Mouse (Mus musculus) cerebellum, adult 9-10 months (tissue): ENCODE results near the gene Cd7.
A peak's percentile ranks its signal among the peaks of the same experiment; 100 is the strongest.
"Not testable (repeated sequence)": the region's sequence is repeated elsewhere in the genome, so short reads cannot be mapped to it uniquely, and the experiment has no call there.

Experiments
- DNase-seq: peaks from one replicate; pipeline ENCODE4 v3.0.0; 2022

Cd7 gene

GRCm38 (mm10) chr11:121039302-121039701 is at the start of gene Cd7:
Gene Cd7, minus strand, starts transcription at chr11:121039418.
- DNase-seq: no peak

GRCm38 (mm10) chr11:121088997-121089396 is 49.8 kb upstream of the Cd7 start:
- no peak for DNase-seq

DNA sequence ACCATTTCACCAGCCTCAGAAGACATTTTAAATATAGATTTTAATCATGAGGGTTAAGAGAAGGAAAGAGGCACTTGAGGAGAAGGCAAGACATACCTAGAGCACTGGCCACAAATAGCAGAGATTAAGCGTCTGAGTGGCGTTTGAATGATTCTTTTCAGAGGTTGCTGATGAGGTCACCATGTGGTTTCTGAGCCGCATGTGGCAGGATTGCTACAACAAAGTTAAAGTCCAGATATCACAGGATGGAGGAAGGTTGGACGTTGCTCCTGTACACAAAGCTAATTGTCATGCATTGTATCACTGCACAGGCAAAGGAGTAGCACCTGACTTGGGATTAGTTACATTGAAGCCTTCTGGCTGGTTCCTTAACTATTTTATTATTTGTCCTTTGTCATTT is 47.1 kb upstream of the Cd7 start:
- DNase-seq: no peak

GRCm38 (mm10) chr11:121085181-121085580 is 46.0 kb upstream of the Cd7 start:
- no peak for DNase-seq

GRCm38 (mm10) chr11:121082857-121083500 is 43.8 kb upstream of the Cd7 start:
- no peak for DNase-seq

DNA sequence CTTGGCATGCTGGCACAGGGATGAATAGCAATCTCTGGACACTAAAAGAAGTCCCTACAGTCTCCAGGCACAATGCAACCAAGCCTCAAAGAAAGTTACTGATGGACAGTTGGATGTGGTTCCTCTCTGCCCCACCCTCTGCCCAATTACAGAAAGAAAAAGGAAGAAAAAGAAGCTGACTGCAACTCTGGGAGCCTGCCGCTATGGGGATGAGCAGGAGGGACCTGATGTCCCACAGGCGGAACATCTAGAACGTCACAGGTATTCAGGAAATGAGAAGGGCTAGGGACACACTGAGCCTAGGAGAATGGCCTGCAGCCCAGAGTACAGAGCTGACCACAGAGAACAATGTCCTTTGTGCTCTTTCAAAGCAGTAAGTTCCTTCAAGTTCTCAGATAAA is 43.0 kb upstream of the Cd7 start:
- no peak for DNase-seq

DNA sequence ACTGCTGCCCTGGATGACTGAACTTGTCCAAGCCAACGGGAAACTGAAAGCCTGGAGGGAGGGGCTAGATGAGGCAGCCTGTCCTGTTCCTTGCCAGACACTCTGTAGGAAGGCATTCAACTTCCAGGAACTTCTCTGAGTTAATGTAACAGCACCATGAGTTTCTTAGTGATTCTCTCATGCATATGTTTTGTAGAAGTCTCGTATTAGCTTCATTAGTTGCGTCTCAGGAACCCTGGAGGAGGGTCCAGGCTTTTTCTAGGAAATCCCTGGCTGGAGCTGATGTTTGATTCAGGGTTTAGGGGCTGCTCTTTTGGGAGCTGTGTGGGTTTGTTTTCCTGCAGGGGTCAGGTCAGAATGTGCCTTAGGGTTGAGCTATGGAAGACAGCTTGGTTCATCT is 41.9 kb upstream of the Cd7 start, which contains the start of gene Sectm1a:
Gene Sectm1a, minus strand, starts transcription at position 101 of the 400 bp plus-strand sequence.
- no peak for DNase-seq

DNA sequence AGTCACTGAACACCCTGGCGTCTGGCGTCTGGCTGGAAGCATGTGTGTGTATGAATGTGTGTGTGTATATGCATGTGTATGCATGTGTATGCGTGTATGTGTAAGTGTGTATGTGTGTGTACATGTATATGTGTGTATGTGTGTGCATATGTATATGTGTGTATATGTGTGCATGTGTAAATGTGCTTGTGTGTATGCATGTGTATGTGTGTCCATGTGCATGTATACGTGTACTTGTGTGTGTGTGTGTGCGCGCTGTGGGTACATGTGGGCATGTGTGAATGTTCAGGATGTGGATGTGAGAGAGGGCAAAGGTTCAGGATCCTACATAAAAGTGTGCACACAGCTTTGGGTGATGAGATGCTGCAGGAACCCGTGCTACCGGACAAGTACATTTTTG is 41.1 kb upstream of the Cd7 start:
- DNase-seq: no peak

- no peak for DNase-seq
These were observed 36.4 kb upstream of the Cd7 start for GRCm38 (mm10) chr11:121075655-121076054.

DNA sequence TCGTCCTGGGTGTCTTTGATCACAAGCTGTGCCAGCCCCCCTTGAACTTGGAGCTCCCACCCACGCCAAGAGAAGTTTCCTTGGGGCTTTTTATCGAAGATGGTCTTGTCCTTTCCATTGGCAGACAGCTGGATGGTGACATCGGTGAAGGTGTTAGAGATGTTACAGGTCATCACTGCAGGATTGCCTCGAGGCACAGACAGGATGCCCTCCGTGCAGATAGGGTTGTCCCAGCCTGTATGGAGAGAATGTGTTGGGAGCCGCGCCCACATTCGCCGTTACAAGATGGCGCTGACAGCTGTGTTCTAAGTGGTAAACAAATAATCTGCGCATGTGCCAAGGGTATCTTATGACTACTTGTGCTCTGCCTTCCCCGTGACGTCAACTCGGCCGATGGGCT is 30.4 kb upstream of the Cd7 start:
- DNase-seq: not testable (repeated sequence)

- DNase-seq: no peak
These were observed 28.7 kb upstream of the Cd7 start for GRCm38 (mm10) chr11:121067895-121068294.

DNA sequence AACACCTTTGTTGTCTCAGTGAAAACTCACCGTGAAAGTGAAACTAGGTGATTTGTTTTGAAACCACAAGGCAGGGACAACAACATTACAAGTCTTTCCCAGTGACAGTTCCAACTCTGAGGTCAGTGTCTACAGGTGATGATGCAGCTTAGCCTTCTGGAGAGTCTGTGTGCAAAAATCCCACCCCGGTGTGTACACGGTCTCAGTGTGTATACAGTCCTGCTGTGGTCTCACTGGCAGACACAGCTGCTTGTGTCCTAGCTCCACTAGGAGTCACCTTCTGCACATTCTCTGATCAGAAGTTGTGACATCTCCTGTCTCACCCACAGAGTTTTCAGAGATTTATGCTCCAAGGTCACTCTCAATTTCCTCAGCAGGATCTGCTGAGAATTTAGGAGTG is 25.0 kb upstream of the Cd7 start:
- no peak for DNase-seq

DNA sequence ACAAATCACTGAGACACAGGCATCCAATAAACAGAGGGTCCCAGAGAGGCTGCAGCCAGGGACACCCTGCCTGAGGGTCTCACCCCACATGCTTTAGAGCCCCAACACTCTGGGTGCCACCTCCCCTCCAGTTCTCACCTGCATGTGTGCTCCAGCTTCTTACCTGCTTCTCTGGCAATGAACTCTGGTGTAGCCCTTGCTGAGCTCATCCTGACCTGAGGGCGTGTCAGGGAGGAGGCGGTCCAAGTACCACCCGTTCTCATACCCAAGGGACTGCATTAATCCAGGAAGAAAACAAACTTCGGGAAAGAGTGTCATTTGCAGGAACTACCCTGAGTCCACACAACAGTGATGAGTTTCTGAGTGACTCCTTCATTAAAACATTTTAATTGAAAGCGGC is 24.2 kb upstream of the Cd7 start, which contains the start of gene Sectm1b:
Gene Sectm1b, minus strand, starts transcription at position 191 of the 400 bp plus-strand sequence.
- DNase-seq: no peak

DNA sequence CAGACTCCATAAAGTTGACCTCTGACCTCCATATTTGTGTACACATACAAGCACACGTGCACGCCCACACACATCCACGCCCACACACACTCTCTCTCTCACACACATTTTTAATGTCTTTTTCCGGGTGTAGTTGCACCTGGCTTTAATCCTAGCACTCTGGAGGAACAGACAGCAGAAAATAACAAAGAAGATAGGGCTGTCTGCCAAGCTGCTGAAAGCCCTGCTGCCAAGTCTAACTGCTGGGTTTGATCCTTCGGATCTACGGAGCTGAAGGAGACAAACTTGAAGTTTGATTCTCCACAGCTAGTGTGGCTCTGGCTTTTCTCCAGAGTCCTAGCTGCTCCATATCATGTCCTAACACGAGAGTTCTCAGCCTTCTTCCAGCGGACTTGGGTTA is 22.4 kb upstream of the Cd7 start:
- no peak for DNase-seq

- not testable (repeated sequence) for DNase-seq
These were observed 21.3 kb upstream of the Cd7 start for GRCm38 (mm10) chr11:121060401-121061067.

DNA sequence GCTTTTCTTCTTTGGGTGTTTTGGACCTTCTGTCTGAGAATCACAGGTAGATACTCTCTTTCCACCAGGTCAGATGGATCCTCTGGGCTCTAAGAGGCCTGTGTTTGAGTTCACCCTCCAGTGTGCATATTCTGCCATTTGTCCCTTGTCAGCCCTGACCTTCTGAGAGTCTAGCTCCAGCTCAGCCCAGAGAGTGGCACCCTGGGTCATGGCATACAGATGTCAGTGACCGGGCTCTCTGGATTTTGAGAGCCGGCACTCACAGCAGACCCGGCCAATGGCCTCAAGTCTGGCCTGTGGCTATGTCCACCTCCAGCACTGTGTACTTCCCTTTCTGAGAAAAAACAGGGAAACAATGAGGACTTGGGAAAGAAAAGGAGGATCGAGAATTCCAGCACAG is 20.3 kb upstream of the Cd7 start:
- no peak for DNase-seq

GRCm38 (mm10) chr11:121058956-121059355 is 19.7 kb upstream of the Cd7 start:
- DNase-seq: no peak

- DNase-seq: no peak
These were observed 18.9 kb upstream of the Cd7 start for GRCm38 (mm10) chr11:121058122-121058521.

- no peak for DNase-seq
These were observed 17.5 kb upstream of the Cd7 start for GRCm38 (mm10) chr11:121056536-121057236.

DNA sequence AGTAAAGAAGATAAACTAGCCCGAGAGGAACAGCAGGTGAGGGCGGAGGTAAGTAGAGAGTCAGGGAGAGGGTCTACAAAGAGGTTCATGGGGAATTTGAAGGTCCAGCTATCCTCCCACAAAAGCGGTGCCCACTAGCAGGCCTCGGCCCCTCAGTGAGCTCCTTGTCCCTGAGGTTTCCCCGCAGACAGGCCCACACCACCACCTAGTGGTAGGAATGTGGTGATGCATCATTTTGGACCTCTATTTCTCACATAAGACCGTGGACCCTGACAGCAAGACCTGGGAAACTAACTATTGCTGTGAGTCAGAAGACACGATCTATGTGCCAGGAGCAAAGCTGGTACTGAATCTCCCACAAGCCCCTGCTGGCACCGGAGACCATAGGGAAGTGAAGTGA is 14.3 kb upstream of the Cd7 start:
- peak; percentile 83 for DNase-seq

GRCm38 (mm10) chr11:121052387-121052786 is 13.2 kb upstream of the Cd7 start:
- no peak for DNase-seq

GRCm38 (mm10) chr11:121051793-121052192 is 12.6 kb upstream of the Cd7 start:
- DNase-seq: no peak

DNA sequence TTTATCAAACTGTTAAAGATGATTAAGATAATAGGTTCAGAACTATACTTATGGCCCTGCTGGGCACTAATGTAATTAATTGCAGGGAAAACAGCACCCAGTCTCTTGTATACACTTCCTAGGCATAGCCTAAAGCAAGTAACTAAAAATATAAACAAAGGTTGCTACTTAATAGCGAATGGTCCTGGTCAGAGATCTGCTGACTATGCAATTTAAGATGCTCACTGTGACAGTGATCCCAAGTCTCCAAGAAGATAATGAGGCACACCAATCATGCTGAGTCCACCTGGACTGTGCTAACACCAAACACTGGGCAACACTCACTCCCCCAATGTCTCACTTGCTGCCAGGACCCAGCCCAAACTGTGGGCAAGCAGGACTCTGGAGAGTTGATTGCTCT is 10.6 kb upstream of the Cd7 start:
- DNase-seq: no peak

DNA sequence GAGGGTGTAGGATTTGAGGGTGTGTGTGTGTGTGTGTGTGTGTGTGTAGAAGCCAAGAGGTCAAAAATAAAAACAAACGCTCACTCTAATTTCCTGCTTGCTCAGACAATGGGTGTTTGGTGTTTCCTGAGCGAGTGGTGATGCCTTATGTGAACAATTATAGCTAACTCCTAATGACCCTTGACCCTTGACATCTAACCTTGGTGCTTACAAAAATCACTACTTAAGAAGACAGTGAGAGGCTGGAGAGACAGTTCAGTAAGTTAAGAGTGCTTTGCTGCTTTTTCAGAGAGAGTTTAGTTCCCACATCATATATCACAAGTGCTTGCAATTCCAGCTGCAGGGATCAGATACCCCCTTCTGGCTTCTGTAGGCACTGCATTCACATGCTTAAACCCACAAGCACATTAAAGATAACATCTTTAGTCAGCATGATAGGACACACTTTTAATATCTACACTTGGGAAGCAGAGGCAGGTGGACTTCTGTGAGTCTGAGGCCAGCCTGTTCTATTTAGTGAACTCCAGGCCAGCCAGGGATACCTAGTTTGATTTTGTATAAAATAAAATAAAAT is 8.7 kb upstream of the Cd7 start:
- DNase-seq: no peak
